In genomic region chr4:136602018-136602554, GRCm38 (mm10) we compare ENCODE assay signal across 8 mouse cellular contexts. TPM values are rescaled to one million over a fixed set of nuclear protein-coding genes. Genes with fewer than 3 reads are reported as not detected.
DNase-seq lines count a peak whose midpoint lies in the region; ATAC-seq and TF ChIP-seq lines count a peak whose summit lies in the region.

No protein-coding gene starts in this region.

- peaks cover 2% of the 10 kb centered on the region; the same call in 1 of the 2 replicates for H3K4me1 ChIP-seq in spleen, adult 2 months (ENCODE audit: control insufficient read depth, insufficient read depth, insufficient read length)

- H3K4me3 ChIP-seq in spleen, adult 2 months (ENCODE audit: extremely low read depth, insufficient read depth, insufficient read length): peak overlapping the region; percentile 73

- H3K36me3 ChIP-seq in spleen, adult 2 months (ENCODE audit: control insufficient read depth, insufficient read depth, low read length): no peaks in the 10 kb centered on the region

- TF ChIP-seq CTCF in brain, embryonic 14.5 days (IDR thresholded peaks at IDR 0.05; ENCODE audit: borderline replicate concordance, extremely low read depth, insufficient read depth, insufficient read length): no peak
- no peak for TF ChIP-seq CTCF in spleen, adult 2 months (IDR thresholded peaks at IDR 0.05; ENCODE audit: extremely low read depth, insufficient read depth, insufficient read length, insufficient replicate concordance)

- H3K27me3 ChIP-seq in spleen, adult 2 months (ENCODE audit: control insufficient read depth, insufficient read depth, low read length): no peaks in the 10 kb centered on the region

- 2% methylated on average over 48 of the region's 68 CpGs for WGBS in spleen, adult 2 months

- peak; percentile 38 for ATAC-seq in frontal cortex, adult (ENCODE audit: low TSS enrichment)
- peak; percentile 53 for ATAC-seq in erythroid progenitor cell, adult 5-6 weeks (replicated peaks; ENCODE audit: low FRiP score, poor library complexity, severe bottlenecking)
- peak; percentile 39 for ATAC-seq in megakaryocyte progenitor cell, adult 5-6 weeks (replicated peaks; ENCODE audit: poor library complexity)

- no peak for DNase-seq in frontal cortex, adult 2 months (ENCODE audit: extremely low spot score in 1 of 2, low spot score in 1 of 2)
- DNase-seq in brain, embryonic 14.5 days (ENCODE audit: low read depth): peak; percentile 64
- DNase-seq in heart, postnatal 4 days: peak; percentile 46
- DNase-seq in left cerebral cortex, adult 18-20 months (ENCODE audit: low spot score in 2 of 2): peak; percentile 16 to 18
- DNase-seq in spleen, adult 2 months (ENCODE audit: low read depth in 1 of 2, low spot score in 2 of 2): peak in 1 of 2 experiments; percentile 20

- 0 out of 2 replicates have a peak, but pooled peaks have one; percentile 9 for TF ChIP-seq POLR2A in brain, embryonic 14.5 days (IDR thresholded peaks at IDR 0.05; ENCODE audit: borderline replicate concordance, extremely low read depth, insufficient read depth, insufficient read length, poor library complexity, severe bottlenecking)
- TF ChIP-seq POLR2A in spleen, adult 2 months (IDR thresholded peaks at IDR 0.05; ENCODE audit: low read depth, low read length): no peak

- peak overlapping the region; percentile 77 for H3K27ac ChIP-seq in spleen, adult 2 months (ENCODE audit: insufficient read depth, low read length)

RNA-seq across cellular contexts. Expression of gene Kdm1a, which starts 0.4 kb away (rescaled TPM):
- polyA plus RNA-seq in frontal cortex, adult 2 months (2012; rRNA removed): 69.2 and 76.0 TPM in 2 replicates
- polyA plus RNA-seq in brain, embryonic 14.5 days (2012; rRNA removed): 203 TPM in 2 replicates
- total RNA-seq in erythroid progenitor cell, adult 5-6 weeks (2015; ENCODE audit: low replicate concordance): 32.8 and 38.1 TPM in 2 replicates
- total RNA-seq in erythroid progenitor cell, adult 5-6 weeks (2017; ENCODE audit: low replicate concordance): 21.0 and 34.4 TPM in 2 replicates
- total RNA-seq in heart, postnatal 4 days (2021): 10 to 100 TPM; 59.1 to 60.3 TPM
- 10 to 100 TPM; 88.7 to 93.5 TPM for total RNA-seq in left cerebral cortex, adult 18-20 months (2021)
- total RNA-seq in megakaryocyte progenitor cell, adult 5-6 weeks (2015): 35.7 and 46.3 TPM in 2 replicates
- 78.2 and 80.5 TPM in 2 replicates for total RNA-seq in megakaryocyte progenitor cell, adult 5-6 weeks (2017)
- 19.0 and 20.1 TPM in 2 replicates for polyA plus RNA-seq in spleen, adult 2 months (2012; rRNA removed)

RNA-seq across cellular contexts. Expression of gene Tex46, which starts 8.2 kb away (rescaled TPM):
- not detected in 2 replicates for polyA plus RNA-seq in frontal cortex, adult 2 months (2012; rRNA removed)
- polyA plus RNA-seq in brain, embryonic 14.5 days (2012; rRNA removed): not detected in 2 replicates
- total RNA-seq in erythroid progenitor cell, adult 5-6 weeks (2015; ENCODE audit: low replicate concordance): not detected in 2 replicates
- total RNA-seq in erythroid progenitor cell, adult 5-6 weeks (2017; ENCODE audit: low replicate concordance): not detected in 2 replicates
- not detected for total RNA-seq in heart, postnatal 4 days (2021)
- total RNA-seq in left cerebral cortex, adult 18-20 months (2021): not detected
- not detected in 2 replicates for total RNA-seq in megakaryocyte progenitor cell, adult 5-6 weeks (2015)
- total RNA-seq in megakaryocyte progenitor cell, adult 5-6 weeks (2017): not detected in 2 replicates
- polyA plus RNA-seq in spleen, adult 2 months (2012; rRNA removed): not detected in 2 replicates

RNA-seq across cellular contexts. Expression of gene Lactbl1, which starts 20.3 kb away (rescaled TPM):
- 0.08 and 0.12 TPM in 2 replicates for polyA plus RNA-seq in frontal cortex, adult 2 months (2012; rRNA removed)
- polyA plus RNA-seq in brain, embryonic 14.5 days (2012; rRNA removed): 0.06 and 0.08 TPM in 2 replicates
- total RNA-seq in erythroid progenitor cell, adult 5-6 weeks (2015; ENCODE audit: low replicate concordance): not detected in 2 replicates
- not detected in 2 replicates for total RNA-seq in erythroid progenitor cell, adult 5-6 weeks (2017; ENCODE audit: low replicate concordance)
- not detected for total RNA-seq in heart, postnatal 4 days (2021)
- not detected for total RNA-seq in left cerebral cortex, adult 18-20 months (2021)
- total RNA-seq in megakaryocyte progenitor cell, adult 5-6 weeks (2015): 0.07 and 0.20 TPM in 2 replicates
- 0.03 and 0.08 TPM in 2 replicates for total RNA-seq in megakaryocyte progenitor cell, adult 5-6 weeks (2017)
- 0.49 and 0.65 TPM in 2 replicates for polyA plus RNA-seq in spleen, adult 2 months (2012; rRNA removed)

Comparison
In these comparisons a context has a peak if more than half of its experiments do, and no peak if none do; other contexts are left out.
1. DNase-seq: peak in brain, embryonic 14.5 days (single experiment), heart, postnatal 4 days (single experiment) and left cerebral cortex, adult 18-20 months (2 of 2); none in frontal cortex, adult 2 months (0 of 2).
2. Peak in every context shown above with its lines, with median percentiles within 50 percentile points of each other: ATAC-seq.